Mouse (Mus musculus): ENCODE measurements around the gene Rspo3. TPM values are rescaled to one million over a fixed set of nuclear protein-coding genes. Genes with fewer than 3 reads are reported as not detected.

Rspo3 gene
- total RNA-seq, 2 experiments from 2014 or later = 0.22 to 0.36 TPM

DNA sequence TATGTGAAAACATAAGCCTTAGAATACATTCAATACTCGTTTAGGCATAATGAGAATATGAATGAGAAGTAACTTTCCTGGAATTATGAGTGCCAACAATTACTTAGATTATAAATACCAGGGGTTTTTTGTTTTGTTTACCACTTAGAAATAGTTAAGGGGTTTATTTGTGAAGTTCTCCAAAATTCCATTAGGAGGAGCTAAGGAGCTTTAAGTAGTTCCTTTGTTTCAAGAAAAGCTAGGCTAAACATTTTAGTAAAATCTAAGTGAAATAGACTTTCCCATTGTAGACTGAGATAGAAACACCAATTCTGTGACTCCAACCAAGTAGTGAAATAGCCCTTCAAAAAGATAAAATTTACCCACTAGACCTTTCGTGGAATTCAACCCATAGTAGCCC lies 76.0 kb downstream of the Rspo3 start:
- intact Hi-C loops (cut with DNase I) = no loop called here

DNA sequence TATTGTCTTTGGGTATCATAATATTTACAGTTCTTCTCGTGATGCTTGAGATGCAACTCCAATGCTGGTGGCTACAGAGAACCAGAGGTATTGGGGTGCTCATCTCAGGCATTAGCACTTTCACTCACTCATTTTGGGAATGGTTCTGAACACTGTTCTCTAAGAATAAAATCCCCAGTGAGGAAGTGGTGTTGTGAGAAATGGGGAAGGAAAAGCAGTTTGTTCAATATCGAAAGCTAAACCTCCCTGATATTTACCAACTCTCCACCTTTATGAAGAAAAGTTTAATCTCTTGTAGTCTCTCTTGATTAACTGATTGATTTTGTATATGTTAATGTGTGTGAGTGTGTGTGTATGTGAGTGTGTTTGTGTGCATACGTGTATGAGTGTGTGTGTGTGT lies 90.6 kb downstream of the Rspo3 start:
- intact Hi-C loops (cut with DNase I) = no loop called here
- no peak for DNase-seq

More for the DNA sequence above, 76.0 kb downstream of the Rspo3 start:
- no peak for DNase-seq

DNA sequence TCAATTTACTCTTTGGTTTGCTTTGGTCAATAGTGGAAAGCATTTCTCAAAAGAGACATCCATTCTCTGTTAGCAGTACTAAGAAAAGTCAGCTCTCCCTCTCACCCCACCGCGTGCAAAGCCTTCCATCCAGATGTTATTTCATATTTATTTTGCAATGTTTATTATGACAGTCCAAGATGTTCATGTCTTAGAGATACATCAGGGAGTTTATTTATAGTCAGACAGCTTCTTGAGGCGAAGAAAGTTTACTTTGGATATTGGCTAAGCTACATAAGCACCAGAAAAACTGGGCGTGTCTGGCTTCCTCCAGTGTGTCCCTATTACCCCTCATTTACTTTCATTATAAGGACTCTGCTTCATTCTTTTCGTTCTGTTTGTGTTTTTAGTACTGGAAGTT lies 94.4 kb downstream of the Rspo3 start:
- no peak for DNase-seq
- intact Hi-C loops (cut with DNase I) = no loop called here

DNA sequence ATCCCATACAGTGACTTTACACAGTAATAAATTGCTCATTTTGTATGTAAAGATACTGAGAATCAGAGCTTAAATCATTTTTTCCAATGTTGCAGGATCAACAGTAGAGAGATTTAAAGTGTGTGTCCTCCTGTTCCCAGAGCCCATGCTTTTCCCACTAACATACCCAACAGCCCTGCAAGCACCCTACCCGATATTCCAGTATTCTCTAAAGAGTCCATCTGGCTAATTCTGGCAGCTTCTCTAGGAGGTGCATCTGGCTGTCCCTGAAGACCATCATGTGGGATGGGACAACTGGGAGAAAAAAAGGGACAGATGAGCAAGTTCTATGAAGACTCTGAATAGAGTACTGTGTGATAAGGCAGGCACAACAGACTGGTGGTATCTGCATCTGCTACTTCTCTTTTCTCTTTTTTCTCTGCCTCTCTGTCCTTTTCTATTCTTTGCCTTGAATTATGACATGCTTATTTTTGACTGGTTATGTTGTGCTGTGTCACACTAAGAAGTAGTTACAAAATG lies 102.7 kb downstream of the Rspo3 start:
- DNase-seq = no peak
- intact Hi-C loops (cut with DNase I) = no loop called here

DNA sequence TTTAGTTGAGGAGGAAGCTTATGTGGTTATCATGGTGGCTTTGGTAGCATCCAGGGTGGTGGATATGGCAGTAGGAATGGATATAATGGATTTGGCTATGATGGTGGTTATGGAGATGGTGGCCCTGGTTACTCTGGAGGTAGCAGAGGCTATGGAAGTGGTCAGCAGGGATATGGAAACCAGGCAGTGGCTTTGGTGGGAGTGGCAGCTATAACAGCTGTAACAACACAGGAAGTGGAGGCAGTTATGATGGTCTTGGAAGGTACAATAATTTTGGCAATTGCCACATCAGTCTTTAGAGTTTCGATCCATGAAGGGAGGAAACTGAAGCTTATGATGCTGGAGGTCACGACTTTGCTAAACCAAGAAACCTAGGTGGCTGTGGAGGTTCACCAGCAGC lies 109.0 kb downstream of the Rspo3 start:
- no peak for DNase-seq
- intact Hi-C loops (cut with DNase I) = no loop called here

DNA sequence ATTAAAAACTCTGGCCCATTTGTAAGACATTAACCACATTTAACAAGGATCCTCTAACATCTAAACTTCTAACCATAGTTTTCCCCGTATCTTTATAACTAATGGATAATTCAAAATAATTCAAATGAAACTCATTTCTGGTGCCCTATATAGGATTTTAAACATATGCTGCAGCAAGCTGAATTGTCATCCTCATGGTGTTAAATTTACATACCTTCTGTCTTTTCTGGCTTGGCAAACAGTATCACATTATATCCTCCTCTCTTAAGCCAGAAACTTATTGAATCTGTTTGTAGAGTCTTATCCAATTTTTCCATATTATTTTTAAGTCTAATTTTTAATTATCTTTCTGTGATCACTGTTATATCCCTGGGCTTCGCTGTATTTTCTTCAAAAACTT lies 111.1 kb downstream of the Rspo3 start:
- intact Hi-C loops (cut with DNase I) = no loop called here

DNA sequence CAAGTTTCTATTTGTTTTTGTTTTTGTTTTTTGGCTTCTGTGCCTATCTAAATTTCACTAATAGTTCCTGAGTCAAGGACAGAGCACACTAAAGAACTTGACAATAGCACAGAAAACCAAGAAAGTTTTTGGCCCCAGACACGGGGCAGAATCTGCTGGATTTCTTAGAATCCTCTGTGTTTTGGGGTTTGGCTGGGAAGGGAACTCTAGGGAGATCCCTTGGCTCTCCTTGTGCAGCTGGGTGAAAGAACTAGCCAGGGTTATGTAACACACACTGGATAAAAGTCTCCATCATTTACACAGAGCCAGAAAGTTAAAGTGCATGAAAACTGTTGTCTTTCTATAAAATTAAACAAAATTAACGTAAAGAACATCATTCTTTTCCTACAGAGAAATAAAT lies 121.3 kb downstream of the Rspo3 start:
- peak in 1 of 2 experiments; percentile 5 for DNase-seq
- intact Hi-C loops (cut with DNase I) = no loop called here

More for the DNA sequence above, 111.1 kb downstream of the Rspo3 start:
- DNase-seq = no peak

DNA sequence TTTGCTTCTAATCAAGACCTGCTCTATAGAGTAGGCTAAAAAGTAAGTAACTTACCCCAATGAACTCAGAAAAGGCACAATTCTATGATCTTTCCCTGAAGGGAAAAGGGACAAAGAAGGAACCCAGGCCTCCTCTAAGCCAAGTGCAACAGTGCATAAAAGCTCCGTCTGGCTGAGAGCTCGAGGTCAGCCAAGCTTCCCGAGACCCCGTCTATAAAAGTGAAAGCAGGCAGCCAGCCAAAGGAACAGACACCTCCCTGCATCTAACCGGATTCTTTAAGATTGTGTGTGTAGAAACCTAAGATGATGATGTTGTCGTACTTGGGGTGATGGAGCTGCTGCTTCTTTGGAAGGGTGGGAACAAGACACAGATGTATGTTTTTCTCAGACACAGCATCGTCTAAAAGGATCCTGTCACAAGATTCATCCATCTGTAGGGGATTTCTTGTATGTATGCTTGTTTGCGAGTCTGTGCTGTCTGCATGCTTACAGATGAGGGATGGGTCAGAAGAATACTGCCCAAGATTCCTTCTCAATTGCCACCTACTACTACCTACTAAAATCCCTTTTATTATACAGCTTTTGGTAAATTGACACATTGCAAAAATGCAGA lies 132.9 kb downstream of the Rspo3 start:
- intact Hi-C loops (cut with DNase I) = no loop called here
- DNase-seq = no peak

Other genes starting within 250 kb of the Rspo3 start
- 10 to 100 TPM; 28.1 to 28.5 TPM for gene Echdc1, start 222.7 kb downstream of the Rspo3 start, total RNA-seq (2021)
- gene Rnf146, start 173.4 kb downstream of the Rspo3 start, total RNA-seq (2021) = 10 to 100 TPM; 53.7 to 59.1 TPM

Measured in heart, postnatal 14 days (tissue).